Mouse (Mus musculus) embryonic fibroblast, embryonic 13.5 days (primary cell): ENCODE measurements around the gene Grb2. TPM values are rescaled to one million over a fixed set of nuclear protein-coding genes. Genes with fewer than 3 reads are reported as not detected.
A peak's percentile ranks its signal among the peaks of the same experiment; 100 is the strongest.

Experiments used
- H3K27ac ChIP-seq: 2 replicates; pipeline ENCODE4 v1.5.1; 2012; ENCODE audit warnings: low read length, control low read depth, inconsistent platforms; ENCODE audit not compliant: insufficient read depth
- H3K4me1 ChIP-seq: 2 replicates; pipeline ENCODE4 v1.6.1; 2011; ENCODE audit warnings: low read length; ENCODE audit not compliant: control insufficient read depth, insufficient read depth
- H3K4me3 ChIP-seq: 2 replicates; pipeline ENCODE4 v1.5.1; 2011; ENCODE audit warnings: mild to moderate bottlenecking, control low read depth, low read length; ENCODE audit not compliant: insufficient read depth
- CTCF ChIP-seq: IDR thresholded peaks from 2 replicates; pipeline ENCODE4 v1.5.1; 2011; ENCODE audit warnings: mild to moderate bottlenecking, control low read depth, low read length, moderate library complexity, borderline replicate concordance; ENCODE audit not compliant: insufficient read depth
- POLR2A ChIP-seq: IDR thresholded peaks from 2 replicates; pipeline ENCODE4 v1.6.1; 2011; ENCODE audit warnings: low read depth, mild to moderate bottlenecking, control low read depth, low read length, moderate library complexity
- polyA plus RNA-seq: library from polyadenylated mRNA; stranded (reverse); fragments of >200 nt; gene quantifications from 2 replicates; pipeline ENCODE4 v1.2.4, GENCODE M21; 2011; ENCODE audit warnings: low read depth; ENCODE audit not compliant: missing spikeins, insufficient read length

Grb2 gene
- polyA plus RNA-seq, 1 experiment = 61.1 TPM

DNA sequence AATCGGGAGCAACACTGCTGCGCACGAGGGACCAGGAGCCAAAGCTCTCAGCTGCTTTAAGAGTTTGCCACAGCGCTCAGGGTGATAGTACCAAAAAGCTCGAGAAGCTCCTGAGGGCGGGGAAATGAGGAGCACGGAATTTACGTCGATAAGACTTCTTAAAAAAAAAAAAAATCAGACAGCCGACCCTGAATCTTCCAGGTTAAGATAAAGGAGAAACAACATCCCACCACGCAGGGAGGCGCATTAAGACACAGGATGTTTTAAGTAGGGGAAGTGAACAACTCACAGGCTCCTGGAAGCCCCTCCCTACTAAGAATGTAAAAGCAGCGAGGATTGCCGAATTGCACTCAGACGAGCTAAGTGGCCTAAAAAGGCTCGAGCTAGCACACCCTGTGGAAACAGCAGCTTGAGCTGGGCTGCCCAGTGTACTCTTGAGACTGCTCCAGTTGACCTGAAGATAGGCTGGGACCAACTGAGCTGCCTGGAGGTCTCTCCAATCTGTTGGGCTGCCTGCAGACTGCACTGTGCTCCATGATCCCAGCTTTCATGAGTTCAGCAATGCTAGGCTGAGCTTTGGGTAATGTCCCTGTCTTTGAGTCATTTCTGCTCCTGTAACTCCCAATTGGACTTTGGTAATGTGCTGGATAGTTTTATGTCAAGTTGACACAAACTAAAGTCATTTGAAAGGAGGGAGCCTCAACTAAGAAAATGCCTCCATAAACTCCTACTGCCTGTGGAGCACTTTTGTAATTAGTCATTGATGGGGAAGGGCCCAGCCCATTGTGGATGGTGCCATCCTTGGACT, 95.1 kb downstream of the Grb2 start:
- Histone ChIP-seq H3K4me3 (peak overlapping the region; percentile 84), H3K27ac (peak overlapping the region; percentile 88), H3K4me1 (no peaks in the 10 kb centered on the region)
- TF ChIP-seq POLR2A (0 out of 2 replicates have a peak, but pooled peaks have one; percentile 28), CTCF (no peak)

DNA sequence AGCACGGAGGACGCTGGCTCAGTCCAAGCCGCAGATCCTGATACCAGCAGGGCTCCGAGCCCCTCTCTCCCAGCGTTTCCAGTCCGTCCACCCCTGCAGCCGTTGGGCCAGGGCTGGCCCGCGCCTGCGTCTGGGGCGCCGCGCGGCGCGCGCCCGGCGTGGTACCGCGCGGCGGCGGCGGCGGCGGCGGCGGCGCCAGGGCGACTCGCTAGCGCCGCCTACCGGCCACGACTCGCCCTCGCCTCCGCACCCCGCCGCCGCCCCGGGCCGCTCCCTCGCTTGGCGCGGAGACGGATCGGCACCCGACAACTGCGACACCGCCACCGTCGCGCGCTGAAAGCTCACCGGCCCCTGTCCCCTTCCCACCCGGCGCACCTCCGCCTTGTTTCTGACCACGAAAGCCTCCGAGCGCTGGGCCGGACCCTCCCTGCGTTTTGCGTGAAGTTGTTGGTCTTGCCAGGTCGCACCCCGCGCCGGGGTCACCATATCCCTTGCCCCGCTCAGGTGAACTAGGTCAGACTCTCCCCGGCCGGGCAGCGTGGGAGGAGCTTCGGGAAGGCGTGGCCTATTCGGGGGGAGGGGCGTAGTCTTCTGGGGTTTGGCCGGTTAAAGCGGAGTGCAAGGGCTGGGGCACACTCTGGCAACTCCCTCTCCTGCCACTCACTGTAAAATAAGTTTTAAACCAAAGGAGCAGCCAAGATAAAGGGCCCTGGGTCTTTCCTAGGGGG, 95.8 kb downstream of the Grb2 start, which contains the start of gene Mif4gd:
Gene Mif4gd, minus strand, starts transcription at position 560 of the 728 bp plus-strand sequence.
- Histone ChIP-seq H3K4me1 (no peaks in the 10 kb centered on the region), H3K4me3 (peak within 1 kb of the TSS; percentile 84), H3K27ac (peak within 1 kb of the TSS; percentile 88)
- no peak for TF ChIP-seq CTCF
- TF ChIP-seq POLR2A = peak; percentile 74

- Histone ChIP-seq H3K4me3 (peak overlapping the region; percentile 66), H3K27ac (peak overlapping the region; percentile 48), H3K4me1 (no peaks in the 10 kb centered on the region)
- TF ChIP-seq POLR2A (no peak), CTCF (no peak)
Observed at GRCm38 (mm10) chr11:115612059-115612409, 96.4 kb downstream of the Grb2 start.

DNA sequence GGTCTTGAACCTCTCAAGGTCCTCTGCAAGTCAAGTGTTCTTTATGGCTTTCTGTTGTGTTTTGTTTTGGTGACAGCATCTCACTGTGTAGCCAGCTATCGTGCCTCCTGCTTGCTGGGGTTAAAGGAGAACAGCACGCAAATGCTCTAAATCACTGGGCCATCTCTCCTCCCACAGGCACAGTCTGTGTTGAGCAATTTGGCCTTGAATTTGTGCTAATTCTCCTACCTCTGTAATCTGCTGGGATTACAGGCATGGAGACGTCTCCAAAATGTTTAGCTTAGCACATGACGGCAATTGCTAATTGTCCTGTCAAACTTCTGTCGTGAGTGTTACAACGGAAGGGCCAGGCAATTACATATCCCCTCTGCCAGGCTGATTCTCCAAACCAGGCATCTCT, 97.2 kb downstream of the Grb2 start:
- Histone ChIP-seq H3K4me3 (no peak overlapping the region), H3K4me1 (no peaks in the 10 kb centered on the region), H3K27ac (no peak overlapping the region)
- TF ChIP-seq CTCF (no peak), POLR2A (no peak)

- Histone ChIP-seq H3K4me1 (peaks cover 3% of the 10 kb centered on the region; the same call in 1 of the 2 replicates), H3K27ac (no peak overlapping the region), H3K4me3 (no peak overlapping the region)
- no peak for TF ChIP-seq CTCF
- no peak; the same call in 1 of the 2 replicates for TF ChIP-seq POLR2A
Observed at GRCm38 (mm10) chr11:115609576-115609975, 98.8 kb downstream of the Grb2 start.

DNA sequence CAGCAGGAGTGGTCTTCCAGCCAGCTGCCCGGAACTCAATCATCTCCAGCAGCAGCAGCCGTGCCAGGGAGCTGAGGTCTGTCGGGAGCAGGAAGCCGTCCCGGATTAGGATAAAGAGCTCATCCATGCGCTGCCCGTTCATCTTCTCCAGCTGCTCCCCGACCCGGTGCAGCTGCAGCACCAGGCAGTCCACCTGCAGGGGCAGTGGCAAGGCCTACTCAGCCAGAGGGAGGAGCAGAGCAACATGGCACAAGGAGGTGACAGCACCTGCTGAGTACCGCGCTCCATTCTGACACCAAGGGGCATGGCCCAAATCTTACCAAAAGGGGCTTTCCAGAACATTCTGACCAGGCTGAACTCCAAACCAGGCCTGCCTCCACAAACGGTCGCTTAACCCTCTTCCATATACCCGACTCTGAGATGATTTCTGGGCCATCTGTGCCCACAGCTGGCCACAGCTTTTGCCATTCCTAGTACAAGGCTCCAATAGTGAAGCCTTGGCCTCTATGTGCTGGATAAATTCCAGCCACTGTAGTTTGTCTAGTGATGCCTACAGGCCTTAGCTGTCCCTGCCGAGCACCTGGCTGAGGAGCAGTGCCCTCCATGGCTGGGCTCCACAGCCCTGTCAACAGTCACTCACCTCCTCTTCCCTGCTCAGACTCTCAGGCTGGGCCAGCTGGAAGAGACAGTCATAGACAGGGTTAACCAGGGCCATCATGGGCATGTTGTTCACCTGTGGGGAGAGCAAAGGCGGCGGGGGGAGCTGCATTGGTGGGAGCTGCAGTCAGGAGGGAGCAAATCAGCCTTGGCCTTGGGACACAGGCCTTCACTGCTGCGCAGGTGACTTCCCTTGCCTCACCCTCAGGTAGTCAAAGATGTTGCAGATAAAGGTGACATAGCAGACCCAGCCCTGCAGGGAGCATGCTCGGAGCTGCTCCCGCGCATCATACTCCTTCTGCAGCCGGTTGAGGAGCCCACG, 99.7 kb downstream of the Grb2 start:
- H3K27ac ChIP-seq = no peak overlapping the region
- H3K4me3 ChIP-seq = no peak overlapping the region
- peaks cover 3% of the 10 kb centered on the region; the same call in 1 of the 2 replicates for H3K4me1 ChIP-seq
- TF ChIP-seq POLR2A (no peak), CTCF (no peak)

DNA sequence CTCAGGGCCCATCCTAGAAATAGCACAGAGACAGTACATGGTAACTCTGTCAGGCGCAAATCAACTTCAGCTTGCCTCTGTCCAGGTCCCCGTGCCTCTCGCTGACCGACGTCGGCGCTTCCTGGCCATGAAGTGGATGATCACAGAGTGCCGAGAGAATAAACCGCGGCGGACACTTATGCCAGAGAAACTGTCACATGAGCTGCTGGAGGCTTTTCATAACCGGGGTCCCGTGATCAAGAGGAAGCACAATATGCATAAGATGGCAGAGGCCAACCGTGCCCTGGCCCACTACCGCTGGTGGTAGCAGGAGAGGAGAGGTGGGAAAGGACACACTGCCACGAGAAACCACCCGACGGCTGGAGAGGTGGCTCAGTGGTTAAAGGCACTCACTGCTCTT, 101.7 kb downstream of the Grb2 start:
- Histone ChIP-seq H3K4me3 (no peak overlapping the region), H3K27ac (no peak overlapping the region), H3K4me1 (peaks cover 11% of the 10 kb centered on the region)
- TF ChIP-seq POLR2A (no peak), CTCF (no peak)

- H3K27ac ChIP-seq = peak overlapping the region; percentile 90
Observed at GRCm38 (mm10) chr11:115604304-115604696, 104.1 kb downstream of the Grb2 start.

More at GRCm38 (mm10) chr11:115604304-115604696, 104.1 kb downstream of the Grb2 start:
- no peak for TF ChIP-seq CTCF
- TF ChIP-seq POLR2A = no peak
- Histone ChIP-seq H3K4me3 (peak overlapping the region; percentile 96), H3K4me1 (peaks cover 12% of the 10 kb centered on the region)
